Mouse (Mus musculus) induced T-regulatory cell, adult 2 months (primary cell): ENCODE results near the gene Tcf23.

ENCODE experiments used
- DNase-seq: peaks from one replicate; pipeline ENCODE4 v3.0.0-alpha.2; 2012; ENCODE audit warnings: low read depth

Gene Tcf23

DNA sequence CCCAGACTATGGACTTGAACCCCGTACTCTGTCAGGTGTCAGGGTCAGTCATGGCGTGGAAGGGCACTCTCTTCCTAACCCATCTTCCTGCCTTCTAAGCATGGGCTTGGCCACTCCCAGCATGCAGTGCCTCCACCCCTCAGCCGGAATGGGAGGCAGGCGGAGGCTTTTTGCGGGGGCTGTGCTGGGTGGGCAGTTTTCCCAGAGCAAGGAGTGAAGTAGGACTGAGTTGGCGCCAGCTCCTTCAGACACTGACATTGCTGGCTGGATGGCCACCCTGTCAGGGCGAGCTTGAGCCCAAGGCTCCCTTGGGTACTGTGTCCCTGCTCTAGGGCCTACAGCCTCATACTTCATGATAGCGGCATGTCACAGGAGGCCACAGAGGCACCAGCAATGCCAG lies at the start of gene Tcf23:
Gene Tcf23 (plus strand): TSS at position 247 of the 400 bp plus-strand sequence.
- DNase-seq = no peak

DNA sequence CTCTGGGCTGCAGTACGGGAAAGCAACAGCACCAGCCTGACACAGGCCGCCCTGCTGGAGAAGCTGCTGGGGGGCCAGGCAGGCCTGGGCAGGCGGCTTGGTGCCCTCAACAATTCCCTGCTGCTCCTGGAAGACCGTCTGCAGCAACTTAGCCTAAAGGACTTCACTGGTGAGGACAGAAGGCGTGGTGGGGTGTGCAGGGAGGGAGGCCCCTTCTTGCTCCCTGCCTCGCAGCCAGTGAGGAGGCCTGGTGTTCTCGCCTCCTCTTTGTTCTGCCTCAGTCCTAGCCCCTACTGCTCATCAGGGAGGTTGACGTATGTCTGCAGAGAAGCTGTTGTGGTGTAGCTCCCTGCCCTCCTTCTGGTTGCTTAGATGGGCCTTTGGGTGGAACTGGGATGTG lies 49.8 kb upstream of the Tcf23 start:
- DNase-seq = no peak

DNA sequence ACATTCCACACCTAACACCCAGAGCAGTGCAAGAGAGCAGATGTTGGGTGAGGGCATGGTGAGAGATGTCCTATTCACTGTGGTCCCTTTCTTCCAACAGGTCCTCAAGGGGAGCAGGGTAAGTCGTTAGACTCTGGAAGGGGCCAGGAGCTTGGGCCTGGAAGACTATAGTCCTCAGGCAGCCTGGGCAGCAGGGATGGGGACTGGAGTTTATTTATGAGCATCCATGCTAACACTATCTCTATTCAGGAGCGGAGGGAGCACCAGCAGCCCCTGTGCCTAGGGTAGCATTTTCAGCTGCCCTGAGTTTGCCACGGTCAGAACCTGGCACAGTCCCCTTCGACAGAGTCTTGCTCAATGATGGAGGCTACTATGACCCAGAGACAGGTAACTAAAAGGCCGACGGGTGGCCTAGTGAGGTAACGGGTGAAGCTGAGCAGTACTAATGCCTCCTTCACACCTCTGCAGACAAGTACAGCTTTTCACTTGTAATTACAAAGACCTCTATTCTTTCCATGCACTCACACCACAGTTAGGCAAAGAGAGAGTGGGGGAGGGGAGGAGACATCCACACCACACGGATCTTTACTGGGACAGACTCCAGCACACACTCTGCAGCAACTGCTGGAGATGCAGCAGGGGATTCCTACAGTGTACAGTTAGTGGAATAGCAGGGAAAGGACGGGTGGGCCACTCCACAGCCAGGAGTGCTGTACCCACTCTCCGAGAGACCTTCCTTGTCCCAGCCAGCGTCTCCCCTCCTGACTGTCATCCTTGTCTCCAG lies 48.4 kb upstream of the Tcf23 start:
- no peak for DNase-seq

DNA sequence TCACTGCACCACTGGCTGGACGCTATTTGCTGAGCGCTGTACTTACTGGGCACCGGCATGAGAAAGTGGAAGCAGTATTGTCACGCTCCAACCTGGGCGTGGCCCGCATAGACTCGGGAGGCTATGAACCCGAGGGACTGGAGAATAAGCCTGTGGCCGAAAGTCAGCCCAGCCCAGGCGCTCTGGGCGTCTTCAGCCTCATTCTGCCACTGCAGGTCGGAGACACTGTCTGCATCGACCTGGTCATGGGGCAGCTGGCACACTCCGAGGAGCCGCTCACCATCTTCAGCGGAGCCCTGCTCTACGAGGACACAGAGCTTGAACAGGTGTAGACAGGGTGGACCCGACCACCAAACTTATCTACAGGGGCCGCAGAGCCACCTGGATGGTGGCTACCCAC lies 47.8 kb upstream of the Tcf23 start:
- DNase-seq = no peak

DNA sequence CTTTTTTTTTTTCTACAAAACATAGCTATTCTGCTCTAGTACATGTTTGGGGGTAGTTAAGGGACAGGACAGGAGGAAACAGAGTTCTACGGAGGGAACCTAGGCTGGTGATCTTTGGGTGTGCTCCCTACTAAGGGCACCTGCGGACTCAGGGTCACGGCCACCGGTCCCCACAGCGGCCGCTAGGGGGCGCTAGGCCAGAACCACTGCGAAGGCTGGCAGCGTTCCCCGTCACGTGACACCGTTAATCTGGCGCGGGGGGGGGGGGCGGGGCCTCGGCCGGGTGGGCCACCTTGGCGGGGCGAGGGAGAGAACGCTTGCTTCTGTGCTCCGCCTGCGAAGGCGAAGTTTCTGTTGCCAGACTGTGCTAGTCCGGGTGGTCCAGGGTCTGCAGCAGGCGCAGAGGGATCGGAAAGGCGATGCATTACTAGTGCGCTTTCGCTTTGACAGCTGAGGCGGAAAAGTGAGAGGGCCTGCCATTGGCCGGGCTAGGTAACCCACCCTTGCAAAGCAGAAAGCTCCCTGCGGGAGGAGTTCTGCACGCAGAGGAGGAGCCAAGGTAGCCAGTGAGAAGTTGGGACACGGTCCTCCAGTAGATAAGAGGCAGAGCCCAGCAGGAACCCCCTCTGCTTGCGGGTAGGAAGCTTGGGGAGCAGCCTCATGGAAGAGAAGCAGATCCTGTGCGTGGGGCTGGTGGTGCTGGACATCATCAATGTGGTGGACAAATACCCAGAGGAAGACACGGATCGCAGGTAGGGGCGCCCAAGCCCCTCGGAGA lies 47.0 kb upstream of the Tcf23 start, which contains the start of gene Khk:
Gene Khk (plus strand): TSS at position 176 of the 778 bp plus-strand sequence.
- peak; percentile 96 for DNase-seq

DNA sequence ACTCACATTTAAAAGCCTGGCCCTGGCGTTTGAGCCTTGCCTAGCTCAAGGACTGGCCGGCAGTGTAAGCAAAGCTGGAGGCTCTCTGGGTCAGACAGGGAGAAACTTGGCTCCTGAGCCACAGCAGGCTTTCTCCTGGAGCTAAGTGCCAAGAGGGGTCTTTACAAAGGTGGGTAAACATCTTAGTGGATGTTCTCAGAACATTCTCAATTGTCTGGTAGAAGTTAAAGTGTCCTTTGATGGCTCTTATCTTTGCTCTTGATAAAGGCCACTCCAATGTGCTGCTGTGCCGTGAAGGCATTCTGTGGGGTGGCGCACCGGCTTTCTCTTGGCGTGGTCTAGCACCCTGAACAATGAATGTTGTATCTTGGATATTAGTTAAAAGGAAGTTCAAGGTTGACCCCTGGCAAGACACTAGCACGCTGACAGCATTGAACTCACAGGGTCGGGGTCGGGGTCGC lies 45.9 kb upstream of the Tcf23 start:
- no peak for DNase-seq

DNA sequence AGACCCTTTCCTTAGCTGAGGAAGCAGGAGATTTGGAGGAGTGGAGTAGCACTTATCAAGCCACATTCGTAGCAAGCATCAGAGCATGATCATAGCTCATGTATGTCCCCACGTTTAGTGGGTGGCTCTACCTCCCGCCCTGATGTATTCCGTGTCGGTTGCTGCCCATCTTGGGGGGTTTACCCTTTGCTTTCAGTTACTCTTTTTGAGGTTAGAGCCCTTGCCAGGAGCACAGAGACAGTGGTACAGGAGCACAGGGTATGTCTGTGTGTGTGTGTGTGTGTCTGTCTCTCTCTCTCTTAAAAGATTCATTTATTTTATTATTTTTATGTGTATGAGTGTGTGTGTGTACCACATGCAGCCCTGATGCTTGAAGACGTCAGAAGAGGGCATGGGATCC lies 45.3 kb upstream of the Tcf23 start:
- DNase-seq = no peak

DNA sequence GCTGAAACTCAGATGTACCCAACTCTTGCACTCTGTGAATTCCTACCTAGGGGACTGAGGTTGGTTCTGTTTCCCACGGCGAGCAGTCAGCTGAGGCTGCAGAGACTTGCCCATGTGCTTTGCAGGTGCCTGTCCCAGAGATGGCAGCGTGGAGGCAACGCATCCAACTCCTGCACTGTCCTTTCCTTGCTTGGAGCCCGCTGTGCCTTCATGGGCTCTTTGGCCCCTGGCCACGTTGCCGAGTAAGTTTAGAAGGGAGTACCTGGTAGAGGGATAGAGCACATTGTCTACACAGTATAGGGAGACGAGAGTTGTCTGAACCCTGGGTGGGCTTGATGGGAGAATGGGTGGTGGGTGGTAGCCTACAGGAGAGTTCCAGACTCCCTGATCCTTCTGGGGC lies 43.8 kb upstream of the Tcf23 start:
- no peak for DNase-seq

DNA sequence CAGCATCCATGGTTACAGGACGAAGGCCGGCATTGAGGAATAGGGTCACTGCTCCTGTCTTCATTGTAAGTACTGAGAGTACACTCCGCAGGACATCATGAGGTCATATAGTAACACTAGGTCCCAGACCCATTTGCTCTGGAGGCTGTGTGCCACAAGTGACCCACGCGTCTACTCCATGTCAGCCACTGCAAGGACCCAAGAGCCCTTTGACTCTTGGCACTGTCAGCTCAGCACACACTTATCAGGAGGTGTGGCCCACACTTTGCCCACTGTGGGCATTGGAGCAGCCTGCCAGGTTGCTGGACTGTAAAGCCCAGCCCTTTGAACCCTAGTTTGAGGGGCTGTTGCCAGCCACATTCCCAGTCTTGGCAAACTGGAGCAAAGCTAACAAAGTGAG lies 43.2 kb upstream of the Tcf23 start:
- no peak for DNase-seq

DNA sequence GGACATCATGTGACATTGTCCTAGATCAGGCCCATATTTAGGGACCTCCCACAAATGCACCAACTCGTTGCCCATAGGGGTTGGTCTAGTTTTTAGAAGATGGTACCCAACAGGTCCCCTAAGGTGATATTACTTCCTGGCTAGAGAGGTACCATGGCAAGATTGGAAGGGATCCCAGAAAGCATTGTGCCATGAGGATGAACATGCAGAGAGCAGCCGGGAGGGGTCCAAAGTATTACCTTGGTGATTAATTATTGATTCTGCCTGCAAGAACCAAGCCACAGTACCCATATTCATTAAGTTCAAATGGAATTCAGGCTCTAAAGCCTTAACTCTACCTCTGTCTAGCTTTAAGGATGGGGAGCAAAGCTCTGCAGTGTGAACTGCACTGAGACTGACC lies 42.4 kb upstream of the Tcf23 start:
- DNase-seq = no peak

DNA sequence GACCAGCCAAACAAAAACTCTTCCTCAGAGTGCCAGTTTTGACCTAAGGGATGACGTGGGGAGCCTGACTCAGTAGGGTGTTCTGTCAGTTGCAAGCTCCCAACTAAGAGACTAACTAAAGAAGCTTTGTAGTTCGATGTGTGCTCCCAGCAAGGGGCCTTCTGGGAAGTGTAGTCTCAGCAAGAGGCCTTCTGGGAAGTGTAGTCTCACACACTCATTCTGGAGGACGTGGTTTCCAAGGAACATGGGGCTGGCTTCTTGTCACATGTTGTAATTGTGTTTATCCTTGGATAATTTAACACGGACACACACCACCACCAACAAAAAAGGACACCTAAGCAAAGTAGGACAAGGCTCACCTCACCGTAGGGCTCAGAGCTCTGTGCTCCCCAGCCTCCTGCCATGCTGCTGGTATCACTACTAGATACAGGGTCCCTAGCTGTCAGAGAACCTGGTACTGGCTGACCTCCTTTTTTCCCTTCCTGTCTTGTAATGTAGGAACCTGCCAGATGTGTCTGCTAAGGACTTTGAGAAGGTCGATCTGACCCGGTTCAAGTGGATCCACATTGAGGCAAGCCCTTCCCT lies 40.4 kb upstream of the Tcf23 start:
- no peak for DNase-seq

DNA sequence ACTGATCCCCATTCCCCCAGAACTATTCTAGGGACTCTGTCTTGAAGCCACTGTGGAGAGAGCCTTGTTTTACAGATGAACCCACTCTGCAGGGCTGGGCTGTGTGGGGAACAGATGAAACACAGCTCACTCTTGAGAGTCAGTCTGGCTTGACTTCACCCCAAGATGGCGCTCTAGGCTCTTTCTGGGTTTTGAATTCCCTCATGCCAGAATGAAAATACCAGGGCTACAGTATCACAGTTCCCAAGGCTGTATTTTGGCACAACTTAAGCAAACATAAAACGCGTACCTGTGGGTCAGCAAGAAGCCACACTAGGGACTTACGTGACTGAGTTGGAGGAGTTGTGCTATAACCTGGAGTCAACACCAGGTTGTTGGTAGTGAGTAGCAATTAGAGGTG lies 38.3 kb upstream of the Tcf23 start:
- DNase-seq = peak; percentile 78

DNA sequence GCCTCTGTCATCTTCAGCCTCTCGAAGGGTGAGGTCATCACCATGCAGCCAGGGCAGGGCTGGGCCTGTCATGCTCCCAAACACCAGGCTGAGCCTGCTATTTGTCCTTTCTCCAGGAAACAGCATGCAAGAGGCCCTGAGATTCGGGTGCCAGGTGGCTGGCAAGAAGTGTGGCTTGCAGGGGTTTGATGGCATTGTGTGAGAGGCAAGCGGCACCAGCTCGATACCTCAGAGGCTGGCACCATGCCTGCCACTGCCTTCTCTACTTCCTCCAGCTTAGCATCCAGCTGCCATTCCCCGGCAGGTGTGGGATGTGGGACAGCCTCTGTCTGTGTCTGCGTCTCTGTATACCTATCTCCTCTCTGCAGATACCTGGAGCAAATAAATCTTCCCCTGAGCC lies 37.6 kb upstream of the Tcf23 start:
- DNase-seq = no peak

DNA sequence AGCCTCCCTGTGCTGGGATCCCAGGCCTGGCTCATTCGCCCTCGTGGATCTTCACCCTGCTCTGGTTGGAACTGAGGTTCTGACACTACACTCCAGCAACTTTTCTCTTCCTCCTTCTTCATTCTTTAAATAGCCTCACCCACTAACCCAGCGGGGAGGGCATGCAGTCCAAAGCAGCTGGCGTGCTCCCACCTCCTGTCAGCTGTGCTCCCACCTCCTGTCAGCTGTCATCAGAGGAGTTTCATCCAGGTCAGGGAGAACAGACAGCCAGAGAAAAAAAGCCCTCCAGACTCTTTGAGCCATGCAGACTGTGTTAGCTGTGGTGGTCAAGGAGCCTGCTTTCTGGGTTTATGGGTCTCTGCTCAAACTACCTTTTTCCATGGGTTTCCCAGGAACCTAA lies 37.1 kb upstream of the Tcf23 start:
- DNase-seq = no peak

DNA sequence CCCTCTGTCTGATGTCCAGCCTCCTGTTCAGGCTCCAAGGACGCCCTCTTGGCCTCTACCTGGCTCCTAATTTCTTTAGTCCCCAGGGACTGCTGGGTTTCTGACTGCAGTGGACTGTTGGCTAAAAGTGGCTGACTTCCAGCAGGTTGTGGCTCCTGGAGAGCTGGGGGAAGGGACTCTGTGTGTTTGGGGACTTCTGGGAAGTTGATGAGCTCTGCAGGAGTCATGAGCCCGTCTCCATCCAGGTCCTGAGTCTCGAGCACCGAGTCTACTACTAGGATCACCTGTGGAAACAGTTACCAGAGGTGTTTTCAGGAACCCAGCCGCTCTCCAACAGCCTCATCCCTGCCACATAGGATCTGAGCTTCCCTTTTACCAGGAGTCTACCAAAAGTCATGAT lies 34.8 kb upstream of the Tcf23 start:
- no peak for DNase-seq

DNA sequence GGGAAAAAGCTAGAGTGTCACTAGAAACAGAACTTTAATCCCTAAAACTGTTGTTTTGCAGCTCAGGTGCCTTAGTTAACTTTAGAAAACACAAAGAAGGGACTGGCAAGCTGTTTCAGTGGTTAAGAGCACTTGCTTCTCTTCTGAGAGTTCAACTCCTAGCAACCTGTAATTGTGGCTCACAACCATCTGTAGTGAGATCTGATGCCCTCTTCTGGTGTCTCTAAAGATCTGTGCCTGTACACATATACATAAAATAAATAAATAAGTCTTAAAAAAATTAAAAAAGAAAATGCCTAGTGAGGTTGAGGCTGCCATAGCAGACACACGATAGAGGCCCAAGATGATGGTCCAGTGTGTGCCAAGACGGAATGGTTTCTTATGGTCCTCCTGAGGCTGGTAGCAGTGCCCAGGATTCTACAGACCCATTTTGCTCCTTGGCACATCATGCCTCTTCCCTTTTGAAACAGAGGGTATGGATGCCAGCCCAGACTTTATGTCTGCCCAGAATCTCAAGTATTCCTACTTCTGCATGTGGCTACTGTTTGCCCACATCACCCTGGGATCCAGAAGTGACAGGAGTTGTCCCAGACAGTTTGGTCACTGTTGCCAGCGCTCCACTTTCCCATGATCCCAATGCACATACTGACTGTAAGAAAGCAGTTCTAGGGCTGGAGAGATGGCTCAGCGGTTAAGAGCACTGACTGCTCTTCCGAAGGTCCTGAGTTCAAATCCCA lies 33.6 kb upstream of the Tcf23 start:
- no peak for DNase-seq

DNA sequence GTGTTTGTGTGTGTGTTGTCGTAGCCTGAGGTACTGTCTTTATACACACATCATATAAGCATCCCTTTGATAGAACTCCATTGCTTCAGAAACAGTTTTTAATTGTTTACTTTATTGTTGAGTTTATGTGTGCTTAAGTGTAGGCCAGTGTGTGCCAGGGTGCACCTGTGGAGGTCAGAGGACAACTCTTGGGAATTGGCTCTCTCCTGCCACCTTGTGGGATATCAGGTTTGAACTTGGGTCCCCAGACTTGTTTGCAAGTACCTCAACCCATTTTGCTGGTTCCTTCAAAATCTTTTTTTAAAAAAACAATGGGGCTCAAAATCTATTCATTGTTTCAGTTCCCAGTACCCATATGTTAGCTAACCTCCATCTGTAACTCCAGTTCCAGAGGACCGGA lies 25.5 kb upstream of the Tcf23 start:
- DNase-seq = peak; percentile 58

DNA sequence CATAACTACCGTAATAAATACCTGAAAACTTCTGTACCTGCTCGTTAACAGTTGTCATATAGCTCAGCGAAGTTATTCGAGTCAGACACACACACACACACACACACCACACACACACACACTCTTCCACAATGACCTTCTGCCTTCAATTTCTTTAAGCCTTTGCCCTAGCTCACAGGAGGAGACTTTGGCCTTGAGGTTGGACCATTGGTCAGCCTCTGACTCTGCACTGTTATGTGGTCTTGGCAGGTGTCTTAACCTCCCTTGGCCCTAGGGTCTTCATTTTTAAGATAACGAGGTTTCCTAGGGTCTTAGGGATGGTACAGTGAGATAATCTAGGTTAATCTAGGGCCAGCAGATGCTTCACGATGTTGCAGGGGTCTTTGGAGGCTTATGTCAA lies 24.1 kb upstream of the Tcf23 start:
- DNase-seq = no peak

DNA sequence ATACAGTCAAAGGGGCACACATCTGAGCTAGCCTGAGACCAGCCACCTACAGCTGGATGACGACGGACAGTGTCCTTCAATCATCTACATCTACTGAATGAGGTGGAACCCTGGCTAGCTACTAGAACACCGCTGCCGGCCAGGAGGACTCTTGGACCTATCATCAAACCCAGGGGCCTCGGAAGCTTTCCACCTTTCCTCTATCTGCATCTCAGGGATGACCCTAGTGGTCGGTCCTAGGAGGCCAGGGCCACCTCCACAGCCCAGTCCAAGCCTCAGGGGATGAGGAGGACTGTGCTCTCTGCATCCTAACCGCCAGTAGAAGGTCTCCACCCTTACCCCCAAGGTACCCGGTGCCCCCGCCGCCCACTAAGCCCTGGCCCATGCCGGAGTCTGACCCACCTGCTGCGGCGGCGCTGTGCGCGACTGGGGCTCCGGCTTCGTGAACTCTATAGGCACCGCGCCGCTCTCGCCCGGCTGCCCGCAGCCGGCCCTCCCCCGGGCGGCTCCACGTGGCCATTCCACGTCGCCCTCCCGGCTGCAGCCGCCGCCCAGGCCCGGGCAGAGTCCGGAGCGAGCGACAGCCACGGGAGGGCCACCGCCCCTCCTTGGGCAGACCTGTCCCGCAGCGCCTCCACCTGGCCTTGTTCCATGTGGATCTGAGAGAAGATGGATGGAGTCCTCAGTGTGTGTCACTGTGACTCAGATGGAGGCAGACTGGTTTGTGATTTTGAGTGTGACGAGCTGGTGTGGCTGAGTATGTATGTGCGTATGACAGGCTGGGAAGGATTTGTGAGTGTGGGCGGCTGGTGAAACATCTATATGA lies 23.3 kb upstream of the Tcf23 start, which contains the start of gene Cgref1:
Gene Cgref1 (minus strand): TSS at position 636 of the 826 bp plus-strand sequence.
- DNase-seq = peak; percentile 55

DNA sequence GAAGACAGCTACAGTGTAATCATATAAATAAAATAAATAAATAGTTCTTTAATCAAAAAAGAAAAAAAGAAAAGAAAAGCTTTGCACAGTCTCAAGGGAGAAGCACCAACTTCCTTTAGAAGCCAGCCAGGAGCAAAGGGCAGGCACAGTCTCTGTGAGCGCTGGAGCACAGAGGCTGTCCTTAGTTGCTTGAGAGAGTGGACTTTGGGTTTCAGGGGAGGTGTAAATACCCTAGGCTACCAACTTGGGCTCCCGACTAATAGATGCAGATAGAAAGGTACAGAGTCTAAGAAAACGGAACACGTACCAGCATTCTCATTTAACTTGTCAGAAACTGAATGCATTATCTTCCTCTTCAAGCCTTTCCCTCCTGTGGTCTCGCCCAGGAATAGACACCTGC lies 19.8 kb upstream of the Tcf23 start:
- DNase-seq = peak; percentile 16

DNA sequence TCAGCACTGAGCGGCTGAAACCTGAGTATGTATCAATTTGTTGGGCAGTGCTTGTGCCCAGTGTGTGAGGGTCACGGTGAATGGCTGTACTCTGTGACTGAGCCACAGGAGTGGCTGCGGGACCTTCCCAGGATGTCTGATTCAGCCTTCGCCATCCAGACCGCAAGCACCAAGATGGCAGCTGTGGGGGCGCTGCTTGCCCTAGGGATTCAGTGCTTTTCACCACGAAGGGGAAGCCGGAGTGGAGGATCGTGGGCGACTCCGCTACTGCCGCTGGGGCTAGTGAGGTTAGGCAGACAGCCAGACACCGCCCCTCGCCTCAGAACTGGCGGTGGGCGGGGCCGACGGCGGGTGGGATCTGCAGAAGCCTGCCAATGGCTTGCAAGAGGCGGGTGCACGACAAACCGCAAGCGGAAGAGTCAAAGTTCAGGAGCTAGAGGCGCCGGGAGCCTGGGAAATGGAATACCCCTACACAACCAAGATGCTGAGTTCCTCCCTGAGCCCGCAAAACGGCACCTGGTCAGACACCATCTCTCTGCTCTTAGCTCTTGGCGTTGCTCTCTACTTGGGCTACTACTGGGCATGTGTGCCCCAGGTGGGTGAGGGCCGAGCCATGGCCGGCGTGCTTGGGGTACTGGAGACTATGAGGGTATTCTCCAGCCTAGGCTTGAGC lies 18.7 kb upstream of the Tcf23 start:
- peak; percentile 94 for DNase-seq
